Mouse (Mus musculus): ENCODE measurements around the gene Cfap61. TPM values are rescaled to one million over a fixed set of nuclear protein-coding genes. Genes with fewer than 3 reads are reported as not detected.

Cfap61 gene
- polyA plus RNA-seq, 1 experiment: 0.33 TPM

DNA sequence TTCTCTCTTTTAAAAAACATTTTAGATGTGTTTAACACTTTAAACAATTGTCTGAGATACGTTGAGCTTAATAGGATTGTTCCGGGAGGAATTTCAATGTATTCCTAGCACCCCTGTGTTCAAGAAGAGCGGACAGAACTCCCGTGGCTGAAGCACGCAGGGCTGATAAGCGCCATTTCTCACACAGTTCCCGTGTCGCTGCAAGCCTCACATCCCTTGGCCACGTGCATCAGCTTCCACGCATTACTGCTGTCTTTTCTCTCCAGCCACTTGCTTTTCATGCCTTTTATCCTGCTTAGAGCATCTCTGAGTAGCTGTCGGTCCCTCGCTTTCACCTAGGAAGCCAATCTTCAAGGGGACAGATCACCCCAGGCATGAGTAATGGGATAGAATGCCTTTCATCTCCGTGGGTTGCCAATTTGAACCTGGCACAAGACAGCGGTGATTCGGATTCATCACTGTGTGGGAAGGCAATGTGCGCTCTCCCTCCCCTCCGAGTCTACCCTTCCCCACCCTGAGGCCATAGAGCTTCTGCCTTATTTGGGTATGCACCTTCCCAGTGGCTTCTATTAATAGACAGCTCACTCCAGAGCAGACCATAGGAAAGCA is 113.7 kb downstream of the Cfap61 start:
- no peaks in the 10 kb centered on the region for H3K4me1 ChIP-seq (ENCODE audit: control insufficient read depth, insufficient read depth, low read length)
- TF ChIP-seq POLR2A (IDR thresholded peaks at IDR 0.05; ENCODE audit: low read depth, low read length): no peak
- no peak for TF ChIP-seq CTCF (IDR thresholded peaks at IDR 0.05; ENCODE audit: borderline replicate concordance, insufficient read depth, low read length)
- H3K27ac ChIP-seq (ENCODE audit: insufficient read depth, low read length): no peak overlapping the region
- no peak overlapping the region for H3K4me3 ChIP-seq (ENCODE audit: insufficient read depth, low read length)

DNA sequence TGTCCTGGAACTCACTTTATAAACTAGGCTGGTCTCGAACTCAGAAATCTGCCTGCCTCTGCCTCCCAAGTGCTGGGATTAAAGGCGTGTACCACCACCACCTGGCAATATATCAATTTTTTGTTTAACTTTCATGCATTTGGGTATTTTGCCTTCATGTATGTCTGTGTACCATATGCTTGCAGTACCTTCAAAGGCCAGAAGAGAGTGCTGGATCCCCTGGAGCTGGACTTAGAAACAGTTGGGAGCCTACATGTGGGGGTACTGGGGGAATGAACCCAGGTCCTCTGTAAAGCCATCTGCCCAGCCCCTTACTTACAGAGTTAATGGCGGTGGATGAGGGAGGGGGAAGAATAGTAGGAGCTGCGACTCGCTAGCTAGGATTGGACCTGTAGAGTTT is 114.8 kb downstream of the Cfap61 start:
- Histone ChIP-seq H3K4me1 (ENCODE audit: control insufficient read depth, insufficient read depth, low read length) (no peaks in the 10 kb centered on the region), H3K4me3 (ENCODE audit: insufficient read depth, low read length) (no peak overlapping the region), H3K27ac (ENCODE audit: insufficient read depth, low read length) (no peak overlapping the region)
- TF ChIP-seq POLR2A (IDR thresholded peaks at IDR 0.05; ENCODE audit: low read depth, low read length): no peak
- TF ChIP-seq CTCF (IDR thresholded peaks at IDR 0.05; ENCODE audit: borderline replicate concordance, insufficient read depth, low read length): no peak

DNA sequence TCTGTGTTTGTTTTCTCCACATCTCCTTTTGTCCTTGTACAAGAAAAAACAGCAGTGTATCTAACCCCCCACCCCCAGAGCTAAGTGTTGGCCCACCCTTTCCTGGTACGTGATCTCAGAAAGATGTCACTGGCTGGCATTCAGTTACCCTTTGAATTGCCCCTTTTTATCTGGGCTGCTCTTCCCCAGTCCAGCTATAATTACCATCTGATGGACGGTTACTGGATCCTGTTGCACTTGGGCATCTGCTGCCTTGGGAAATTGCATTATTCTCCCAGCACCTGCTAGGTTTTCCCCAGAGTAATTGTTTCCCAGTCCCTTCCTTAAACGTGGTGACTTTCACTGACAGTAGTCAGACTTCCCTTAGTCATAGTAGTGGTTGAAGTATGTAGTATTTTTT is 115.5 kb downstream of the Cfap61 start:
- no peaks in the 10 kb centered on the region for H3K4me1 ChIP-seq (ENCODE audit: control insufficient read depth, insufficient read depth, low read length)
- no peak overlapping the region for H3K27ac ChIP-seq (ENCODE audit: insufficient read depth, low read length)
- H3K4me3 ChIP-seq (ENCODE audit: insufficient read depth, low read length): no peak overlapping the region
- TF ChIP-seq POLR2A (IDR thresholded peaks at IDR 0.05; ENCODE audit: low read depth, low read length) (no peak), CTCF (IDR thresholded peaks at IDR 0.05; ENCODE audit: borderline replicate concordance, insufficient read depth, low read length) (no peak)

DNA sequence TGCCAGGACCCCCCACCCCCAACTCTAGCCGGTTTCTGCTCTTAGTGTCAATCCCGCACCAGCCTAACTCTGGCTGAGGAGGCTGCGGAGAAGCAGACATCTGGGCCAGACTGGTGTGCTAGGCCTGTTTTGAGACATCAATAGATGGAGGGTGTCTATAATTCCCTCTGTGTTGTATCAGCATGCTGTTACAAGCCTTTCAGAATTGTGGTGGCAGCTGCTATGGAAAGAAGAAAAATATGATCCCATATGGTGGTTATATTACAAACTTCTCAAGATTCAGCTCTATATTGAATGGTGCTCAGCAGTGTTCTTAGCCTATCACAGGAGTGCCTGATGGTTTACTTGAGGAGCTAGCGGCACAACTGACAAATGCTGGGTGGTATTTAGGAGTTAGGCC is 116.8 kb downstream of the Cfap61 start:
- Histone ChIP-seq H3K27ac (ENCODE audit: insufficient read depth, low read length) (no peak overlapping the region), H3K4me3 (ENCODE audit: insufficient read depth, low read length) (no peak overlapping the region), H3K4me1 (ENCODE audit: control insufficient read depth, insufficient read depth, low read length) (no peaks in the 10 kb centered on the region)
- no peak for TF ChIP-seq CTCF (IDR thresholded peaks at IDR 0.05; ENCODE audit: borderline replicate concordance, insufficient read depth, low read length)
- no peak for TF ChIP-seq POLR2A (IDR thresholded peaks at IDR 0.05; ENCODE audit: low read depth, low read length)

DNA sequence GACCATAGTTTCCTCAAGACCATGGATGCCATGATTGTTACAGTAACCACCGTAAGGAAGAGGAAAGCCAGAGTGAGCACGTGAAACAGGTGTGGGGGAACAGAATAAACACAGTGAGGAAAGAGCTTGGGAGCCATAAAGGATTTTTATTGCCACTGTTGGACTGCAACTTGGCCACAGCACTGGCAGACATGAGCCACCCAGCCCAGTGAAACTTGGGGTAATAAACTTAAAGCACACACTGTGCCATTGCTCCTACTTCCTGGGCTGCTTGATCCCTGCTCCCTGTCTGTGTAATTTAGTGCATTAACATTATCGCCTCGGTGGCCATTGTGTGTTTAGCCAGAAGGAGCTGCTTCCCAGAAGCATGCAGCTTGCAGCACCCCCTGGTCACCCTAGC is 122.5 kb downstream of the Cfap61 start:
- Histone ChIP-seq H3K27ac (ENCODE audit: insufficient read depth, low read length) (no peak overlapping the region), H3K4me3 (ENCODE audit: insufficient read depth, low read length) (no peak overlapping the region), H3K4me1 (ENCODE audit: control insufficient read depth, insufficient read depth, low read length) (no peaks in the 10 kb centered on the region)
- no peak for TF ChIP-seq CTCF (IDR thresholded peaks at IDR 0.05; ENCODE audit: borderline replicate concordance, insufficient read depth, low read length)
- TF ChIP-seq POLR2A (IDR thresholded peaks at IDR 0.05; ENCODE audit: low read depth, low read length): no peak

DNA sequence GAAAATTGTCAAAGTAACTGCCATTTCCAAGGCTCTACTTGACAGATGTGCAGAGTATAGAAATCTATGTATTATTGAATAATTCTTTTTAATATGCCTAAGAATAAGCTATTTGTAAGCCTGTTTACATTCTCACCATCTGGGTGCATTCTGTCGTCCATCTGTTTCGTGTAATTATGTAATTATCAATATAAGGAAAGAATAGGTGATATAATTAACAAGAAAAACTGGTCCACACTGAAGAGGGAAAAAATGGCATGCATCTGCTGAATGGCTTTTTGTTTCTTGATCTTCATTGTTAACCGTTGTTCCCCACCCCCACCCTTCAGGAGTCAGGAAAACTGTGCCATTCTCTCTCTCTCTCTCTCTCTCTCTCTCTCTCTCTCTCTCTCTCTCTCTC is 124.2 kb downstream of the Cfap61 start:
- peaks cover 13% of the 10 kb centered on the region for H3K4me1 ChIP-seq (ENCODE audit: control insufficient read depth, insufficient read depth, low read length)
- no peak overlapping the region for H3K27ac ChIP-seq (ENCODE audit: insufficient read depth, low read length)
- H3K4me3 ChIP-seq (ENCODE audit: insufficient read depth, low read length): no peak overlapping the region
- TF ChIP-seq CTCF (IDR thresholded peaks at IDR 0.05; ENCODE audit: borderline replicate concordance, insufficient read depth, low read length) (no peak), POLR2A (IDR thresholded peaks at IDR 0.05; ENCODE audit: low read depth, low read length) (no peak)

DNA sequence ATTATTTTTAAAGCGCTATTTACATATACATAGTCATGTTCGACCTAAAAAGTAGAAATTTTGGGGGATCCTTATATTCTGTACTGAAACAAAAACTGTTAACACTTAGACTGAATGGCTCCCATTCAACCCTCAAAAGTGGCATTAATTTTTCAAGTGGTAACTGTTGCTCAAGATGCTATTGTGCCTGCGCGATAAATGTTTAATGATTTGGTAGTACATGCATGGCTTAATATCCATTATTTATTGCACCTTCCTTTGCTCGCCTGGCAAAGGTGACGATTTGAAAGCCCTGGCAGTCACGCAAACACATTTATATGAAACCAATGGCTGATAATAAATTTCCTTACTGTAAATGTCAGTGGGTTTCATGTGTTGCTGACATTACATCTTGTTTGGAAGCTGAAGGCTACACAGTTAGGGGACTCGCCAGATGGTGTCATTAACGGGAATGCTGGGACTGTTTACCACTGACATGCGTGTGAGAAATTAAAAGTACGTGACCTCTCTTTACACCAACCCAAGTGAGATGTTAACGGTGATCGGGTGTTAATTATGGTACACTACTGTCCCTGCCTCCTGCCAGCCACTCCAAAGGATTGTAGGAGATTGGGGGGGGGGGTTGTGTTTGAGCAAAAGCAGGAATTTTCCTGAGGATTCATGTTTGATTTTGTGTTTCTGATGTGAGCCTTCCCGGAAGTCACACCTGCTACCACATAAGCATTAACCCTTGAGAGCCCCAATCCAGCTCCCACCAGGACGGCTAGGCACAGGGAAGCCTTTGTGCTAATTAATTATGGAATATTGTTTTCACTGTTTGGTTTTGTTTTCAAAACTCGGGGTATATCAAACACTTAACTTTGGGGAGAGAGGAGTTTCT is 127.1 kb downstream of the Cfap61 start:
- Histone ChIP-seq H3K4me3 (ENCODE audit: insufficient read depth, low read length) (no peak overlapping the region), H3K4me1 (ENCODE audit: control insufficient read depth, insufficient read depth, low read length) (peaks cover 13% of the 10 kb centered on the region), H3K27ac (ENCODE audit: insufficient read depth, low read length) (no peak overlapping the region)
- TF ChIP-seq POLR2A (IDR thresholded peaks at IDR 0.05; ENCODE audit: low read depth, low read length): no peak
- TF ChIP-seq CTCF (IDR thresholded peaks at IDR 0.05; ENCODE audit: borderline replicate concordance, insufficient read depth, low read length): no peak

DNA sequence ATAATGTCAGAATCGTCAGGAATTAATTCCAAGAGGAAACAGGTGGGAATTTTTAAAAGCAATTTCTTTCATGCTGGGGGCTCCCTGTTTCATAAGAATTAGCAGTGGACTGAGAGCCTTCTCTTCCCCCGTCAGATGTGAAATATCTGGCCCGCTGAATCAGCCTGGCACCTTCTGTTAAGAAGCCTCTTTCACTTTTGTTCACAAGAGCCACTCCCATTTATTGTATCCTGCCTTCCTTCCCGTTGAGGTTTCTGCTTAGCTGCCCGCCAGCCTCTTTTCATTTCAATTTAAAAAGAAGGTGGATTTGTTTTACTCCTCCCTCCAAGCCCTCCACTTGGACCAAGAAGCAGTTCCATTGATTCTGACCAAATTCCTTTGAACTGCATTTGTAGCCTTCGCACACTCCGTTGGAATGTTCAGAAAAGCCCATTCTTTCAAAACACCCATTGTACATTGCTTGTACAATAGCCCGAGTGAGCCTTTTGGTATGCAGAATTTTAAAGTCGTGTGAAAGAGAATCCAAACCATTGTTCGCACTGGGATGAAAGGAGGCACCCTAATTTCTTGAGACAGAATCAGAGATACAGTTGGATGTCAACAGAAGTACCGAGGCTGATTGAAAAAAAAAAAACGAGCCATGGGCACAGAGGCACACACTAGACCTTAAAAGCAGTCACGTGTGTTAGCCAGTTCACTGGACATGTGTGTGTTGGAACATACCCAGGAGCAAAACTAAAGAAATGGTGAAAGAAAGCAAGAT is 127.9 kb downstream of the Cfap61 start:
- peak overlapping the region; percentile 12; the same call in 1 of the 2 replicates for H3K4me3 ChIP-seq (ENCODE audit: insufficient read depth, low read length)
- TF ChIP-seq POLR2A (IDR thresholded peaks at IDR 0.05; ENCODE audit: low read depth, low read length) (no peak), CTCF (IDR thresholded peaks at IDR 0.05; ENCODE audit: borderline replicate concordance, insufficient read depth, low read length) (no peak)
- no peak overlapping the region for H3K27ac ChIP-seq (ENCODE audit: insufficient read depth, low read length)
- peaks cover 13% of the 10 kb centered on the region for H3K4me1 ChIP-seq (ENCODE audit: control insufficient read depth, insufficient read depth, low read length)

DNA sequence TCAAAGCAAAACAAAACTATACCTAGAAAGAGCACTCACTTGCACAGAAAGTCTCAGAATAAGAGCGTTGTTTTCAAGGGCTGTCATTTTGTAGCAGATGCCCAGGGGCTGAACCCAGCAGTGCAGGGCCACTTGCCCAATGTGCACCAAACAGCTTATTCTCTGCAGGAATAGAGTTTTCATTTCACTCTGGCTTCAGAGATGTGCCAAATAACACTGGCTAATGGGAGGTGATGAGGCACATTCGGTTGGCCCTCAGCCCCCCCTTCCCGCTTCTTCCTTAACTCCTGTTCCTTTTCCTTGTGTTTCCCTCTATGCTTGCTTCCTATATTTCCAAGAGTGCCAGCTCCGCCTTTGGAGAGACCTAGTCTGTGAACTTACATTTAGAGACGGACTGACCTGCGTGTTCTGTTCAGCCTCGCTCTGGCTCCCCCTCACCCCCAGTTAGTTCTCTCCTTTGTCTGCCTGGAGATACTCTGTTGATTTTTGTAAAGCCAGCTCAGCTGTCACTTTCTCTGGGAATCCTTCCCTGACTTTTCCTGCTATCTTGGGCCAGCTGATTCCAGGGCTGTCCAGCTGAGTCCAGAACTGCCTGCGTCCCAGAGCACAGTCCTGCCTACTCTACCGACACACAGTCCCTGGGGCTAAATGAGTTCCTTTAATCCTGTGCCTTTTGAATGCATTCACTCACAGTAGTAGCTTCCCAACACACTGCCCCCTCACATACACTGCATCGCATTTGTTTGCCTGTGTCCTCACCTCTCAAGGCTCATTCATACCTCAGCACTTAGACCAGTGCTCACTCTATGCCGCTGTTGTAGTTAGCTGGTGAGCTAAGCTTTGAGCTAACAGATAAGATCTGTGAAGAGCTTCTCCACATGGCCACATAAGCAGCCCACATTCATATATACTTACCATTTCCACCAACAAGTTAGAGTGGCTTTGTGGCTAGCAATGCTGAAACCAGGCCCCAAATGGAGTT is 128.8 kb downstream of the Cfap61 start:
- Histone ChIP-seq H3K4me1 (ENCODE audit: control insufficient read depth, insufficient read depth, low read length) (peaks cover 13% of the 10 kb centered on the region), H3K27ac (ENCODE audit: insufficient read depth, low read length) (peak overlapping the region; percentile 23; the same call in 1 of the 2 replicates), H3K4me3 (ENCODE audit: insufficient read depth, low read length) (no peak overlapping the region)
- TF ChIP-seq CTCF (IDR thresholded peaks at IDR 0.05; ENCODE audit: borderline replicate concordance, insufficient read depth, low read length) (no peak), POLR2A (IDR thresholded peaks at IDR 0.05; ENCODE audit: low read depth, low read length) (no peak)

Data from embryonic fibroblast, embryonic 13.5 days (primary cell).